Mouse (Mus musculus): ENCODE data around the gene Tram2.

The Tram2 gene

GRCm38 (mm10) chr1:20969642-20970041 lies 109.4 kb downstream of the Tram2 start:
- DNase-seq (ENCODE audit: low spot score): no peak

DNA sequence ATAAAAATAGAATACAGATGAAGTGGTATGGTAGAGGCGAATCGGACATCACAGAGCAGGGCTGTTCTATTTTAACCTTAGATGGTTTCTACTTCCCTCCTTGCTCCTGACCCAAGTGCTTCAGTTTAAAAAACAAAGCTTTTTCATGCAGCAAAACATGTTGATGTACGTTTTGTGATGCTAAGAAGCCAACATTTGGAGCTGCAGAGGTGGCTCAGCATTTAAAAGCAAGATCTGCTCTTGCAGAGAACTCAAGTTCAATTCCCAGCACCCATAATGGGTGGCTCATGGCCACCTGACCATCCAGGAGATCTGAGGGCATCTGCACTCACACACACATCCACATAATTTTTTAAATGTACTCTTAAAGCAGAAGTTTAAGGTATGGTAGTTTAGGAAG lies 124.2 kb downstream of the Tram2 start:
- no peak for DNase-seq (ENCODE audit: low spot score)

- DNase-seq (ENCODE audit: low spot score): no peak
These were observed 127.2 kb downstream of the Tram2 start for GRCm38 (mm10) chr1:20951799-20952198.

DNA sequence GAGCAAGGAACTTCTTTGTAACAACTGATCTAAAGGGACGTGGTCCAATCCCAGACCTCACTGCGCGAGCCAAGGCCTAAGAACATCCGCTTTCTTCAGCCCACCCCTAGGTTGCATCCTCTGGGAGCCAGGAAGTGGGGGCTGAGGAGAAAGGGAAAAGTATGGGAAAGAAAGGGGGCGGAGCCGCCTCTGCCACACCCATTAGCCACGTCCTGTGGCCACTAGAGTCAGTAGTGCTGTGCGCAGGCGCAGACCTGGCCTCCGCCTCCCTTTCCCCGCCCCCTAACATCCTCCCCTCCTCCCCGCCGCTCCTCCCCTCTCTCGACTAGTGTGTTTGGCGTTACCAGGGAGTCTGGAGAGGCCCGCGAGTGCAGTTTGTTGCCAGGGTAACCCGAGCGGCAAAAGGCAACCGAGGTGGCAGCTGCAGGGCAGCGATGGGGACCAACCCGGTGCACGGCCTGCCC lies 127.7 kb downstream of the Tram2 start, which contains the start of gene Efhc1:
Gene Efhc1, plus strand, starts transcription at position 327 of the 464 bp plus-strand sequence.
- DNase-seq (ENCODE audit: low spot score): peak; percentile 94

Data from urinary bladder, postnatal 14 days (tissue).